Mouse (Mus musculus): ENCODE data around the gene Eif3g. TPM values are rescaled to one million over a fixed set of nuclear protein-coding genes. Genes with fewer than 3 reads are reported as not detected.

Gene Eif3g
- total and polyA plus RNA-seq, 3 experiments: 1,516 to 1,873 TPM; not detected in 1

GRCm38 (mm10) chr9:20876318-20877117, 21.9 kb downstream of the Eif3g start:
- Histone ChIP-seq H3K27me3 (ENCODE audit: control insufficient read depth in 1 of 2, insufficient read depth in 2 of 2, low read length in 2 of 2) (no peaks in the 10 kb centered on the region), H3K27ac (ENCODE audit: control insufficient read depth, low read depth, low read length) (peak overlapping the region; percentile 92), H3K4me1 (ENCODE audit: control insufficient read depth in 1 of 2, insufficient read depth in 2 of 2, low read length in 2 of 2) (peaks cover 17 to 39% of the 10 kb centered on the region in 2 experiments), H3K9ac (ENCODE audit: control insufficient read depth, low read depth, low read length, poor library complexity, severe bottlenecking) (peak overlapping the region; percentile 74), H3K79me2 (ENCODE audit: control insufficient read depth, insufficient read depth, low read length, poor library complexity) (peaks cover 10% of the 10 kb centered on the region), H3K4me3 (ENCODE audit: control insufficient read depth in 1 of 2, insufficient read depth in 1 of 2, low read depth in 2 of 2, low read length in 2 of 2) (peak overlapping the region; percentile 54 to 56), H3K9me3 (replicated peaks; ENCODE audit: insufficient read depth, low read length) (no peaks in the 10 kb centered on the region), H3K36me3 (ENCODE audit: control insufficient read depth in 1 of 2, insufficient read depth in 2 of 2, low read length in 2 of 2) (peaks cover 14 to 25% of the 10 kb centered on the region in 2 experiments)
- peak; percentile 61 for DNase-seq (ENCODE audit: low read depth, low spot score)
- TF ChIP-seq GATA1 (IDR thresholded peaks at IDR 0.05; ENCODE audit: low read depth, low read length): 0 out of 2 replicates have a peak, but pooled peaks have one; percentile 9
- no peak for TF ChIP-seq POLR2A (IDR thresholded peaks at IDR 0.05; ENCODE audit: control insufficient read depth in 1 of 2, insufficient read depth in 1 of 2, low read depth in 1 of 2, low read length in 2 of 2, poor library complexity in 1 of 2)

- Histone ChIP-seq H3K27me3 (ENCODE audit: control insufficient read depth in 1 of 2, insufficient read depth in 2 of 2, low read length in 2 of 2) (no peaks in the 10 kb centered on the region), H3K36me3 (ENCODE audit: control insufficient read depth in 1 of 2, insufficient read depth in 2 of 2, low read length in 2 of 2) (peaks cover 22 to 33% of the 10 kb centered on the region in 2 experiments), H3K4me1 (ENCODE audit: control insufficient read depth in 1 of 2, insufficient read depth in 2 of 2, low read length in 2 of 2) (peaks cover 17 to 52% of the 10 kb centered on the region in 2 experiments), H3K27ac (ENCODE audit: control insufficient read depth, low read depth, low read length) (no peak overlapping the region), H3K9me3 (replicated peaks; ENCODE audit: insufficient read depth, low read length) (no peaks in the 10 kb centered on the region), H3K9ac (ENCODE audit: control insufficient read depth, low read depth, low read length, poor library complexity, severe bottlenecking) (no peak overlapping the region), H3K4me3 (ENCODE audit: control insufficient read depth in 1 of 2, insufficient read depth in 1 of 2, low read depth in 2 of 2, low read length in 2 of 2) (no peak overlapping the region), H3K79me2 (ENCODE audit: control insufficient read depth, insufficient read depth, low read length, poor library complexity) (peaks cover 12% of the 10 kb centered on the region)
- TF ChIP-seq POLR2AphosphoS5 (IDR thresholded peaks at IDR 0.05; ENCODE audit: borderline replicate concordance, low read depth, low read length) (0 out of 2 replicates have a peak, but pooled peaks have one; percentile 44), NELFE (IDR thresholded peaks at IDR 0.05; ENCODE audit: low read depth, low read length) (no peak), POLR2A (IDR thresholded peaks at IDR 0.05; ENCODE audit: control insufficient read depth in 1 of 2, insufficient read depth in 1 of 2, low read depth in 1 of 2, low read length in 2 of 2, poor library complexity in 1 of 2) (peak in 1 of 2 experiments; percentile 44; a peak in 2 of 4 replicates), MYC (IDR thresholded peaks at IDR 0.05; ENCODE audit: low read depth, low read length) (no peak)
- DNase-seq (ENCODE audit: low read depth, low spot score): peak; percentile 80
Observed at GRCm38 (mm10) chr9:20875021-20875790, 23.2 kb downstream of the Eif3g start.

- no peak overlapping the region for H3K4me3 ChIP-seq (ENCODE audit: control insufficient read depth in 1 of 2, insufficient read depth in 1 of 2, low read depth in 2 of 2, low read length in 2 of 2)
- H3K9me3 ChIP-seq (replicated peaks; ENCODE audit: insufficient read depth, low read length): no peaks in the 10 kb centered on the region
- peaks cover 23% of the 10 kb centered on the region for H3K79me2 ChIP-seq (ENCODE audit: control insufficient read depth, insufficient read depth, low read length, poor library complexity)
- H3K27ac ChIP-seq (ENCODE audit: control insufficient read depth, low read depth, low read length): no peak overlapping the region
- no peak for DNase-seq (ENCODE audit: low read depth, low spot score)
- no peaks in the 10 kb centered on the region for H3K27me3 ChIP-seq (ENCODE audit: control insufficient read depth in 1 of 2, insufficient read depth in 2 of 2, low read length in 2 of 2)
- H3K36me3 ChIP-seq (ENCODE audit: control insufficient read depth in 1 of 2, insufficient read depth in 2 of 2, low read length in 2 of 2): peaks cover 29 to 40% of the 10 kb centered on the region in 2 experiments
- peaks cover 22 to 55% of the 10 kb centered on the region in 2 experiments for H3K4me1 ChIP-seq (ENCODE audit: control insufficient read depth in 1 of 2, insufficient read depth in 2 of 2, low read length in 2 of 2)
- TF ChIP-seq POLR2A (IDR thresholded peaks at IDR 0.05; ENCODE audit: control insufficient read depth in 1 of 2, insufficient read depth in 1 of 2, low read depth in 1 of 2, low read length in 2 of 2, poor library complexity in 1 of 2) (peak in 1 of 2 experiments; percentile 26; a peak in 1 of 4 replicates), ELF1 (IDR thresholded peaks at IDR 0.05; ENCODE audit: low read depth, low read length) (no peak), USF1 (IDR thresholded peaks at IDR 0.05; ENCODE audit: low read depth, low read length) (no peak), TBP (IDR thresholded peaks at IDR 0.05; ENCODE audit: low read depth, low read length) (no peak), CHD2 (IDR thresholded peaks at IDR 0.05; ENCODE audit: low read length) (no peak), SMC3 (IDR thresholded peaks at IDR 0.05; ENCODE audit: low read depth, low read length) (no peak)
- no peak overlapping the region for H3K9ac ChIP-seq (ENCODE audit: control insufficient read depth, low read depth, low read length, poor library complexity, severe bottlenecking)
Observed at GRCm38 (mm10) chr9:20873521-20873920, 24.9 kb downstream of the Eif3g start.

Measured in MEL (cell line).